Mouse (Mus musculus) activated CD4-positive, CD25-positive, alpha-beta regulatory T cell, adult 9 weeks (primary cell): ENCODE results near the gene Xirp1. TPM values are rescaled to one million over a fixed set of nuclear protein-coding genes. Genes with fewer than 3 reads are reported as not detected.

Experiments
- polyA plus RNA-seq: library from polyadenylated mRNA; unstranded; fragments of 100-300 nt; shearing (Covaris generic); gene quantifications from one replicate; pipeline ENCODE4 v1.2.1, GENCODE M21; 2017

Gene Xirp1
- polyA plus RNA-seq: not detected

DNA sequence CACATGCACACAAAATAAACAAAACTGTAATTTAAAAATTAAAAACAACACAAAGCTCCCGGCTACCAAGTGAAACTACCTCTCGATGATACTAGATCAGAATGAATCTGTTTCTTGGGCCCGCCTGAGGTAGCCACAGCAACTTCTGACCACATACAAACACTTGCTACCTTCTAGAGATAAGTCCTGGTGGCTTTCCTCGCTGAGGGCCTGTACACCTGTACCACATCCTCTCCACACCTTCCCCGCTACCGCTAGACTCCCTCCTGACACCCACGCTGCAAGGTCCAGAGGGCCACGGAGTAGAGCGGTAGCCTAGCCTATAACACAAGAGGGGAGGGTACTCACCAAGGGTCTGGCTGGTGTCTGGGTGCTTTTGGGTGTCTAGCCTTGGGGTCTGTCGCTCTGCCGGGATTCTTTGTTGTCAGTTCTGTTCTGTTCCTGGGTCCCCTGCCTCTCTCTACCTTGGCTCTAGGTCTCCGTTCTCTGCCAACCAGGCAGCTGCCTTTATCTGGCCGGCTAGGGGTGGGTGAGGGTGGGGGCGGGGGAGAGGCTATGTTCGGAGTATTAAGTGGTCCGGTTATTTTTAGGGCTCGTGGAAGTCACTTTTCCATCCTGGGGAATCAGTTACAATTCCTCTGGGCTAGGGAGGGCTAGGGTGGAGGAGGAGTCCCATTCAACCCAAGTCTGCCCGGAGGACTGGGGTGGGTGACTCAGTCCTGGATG, at the start of gene Xirp1:
TSS of gene Xirp1 (minus strand) at position 513 of the 726 bp plus-strand sequence.

DNA sequence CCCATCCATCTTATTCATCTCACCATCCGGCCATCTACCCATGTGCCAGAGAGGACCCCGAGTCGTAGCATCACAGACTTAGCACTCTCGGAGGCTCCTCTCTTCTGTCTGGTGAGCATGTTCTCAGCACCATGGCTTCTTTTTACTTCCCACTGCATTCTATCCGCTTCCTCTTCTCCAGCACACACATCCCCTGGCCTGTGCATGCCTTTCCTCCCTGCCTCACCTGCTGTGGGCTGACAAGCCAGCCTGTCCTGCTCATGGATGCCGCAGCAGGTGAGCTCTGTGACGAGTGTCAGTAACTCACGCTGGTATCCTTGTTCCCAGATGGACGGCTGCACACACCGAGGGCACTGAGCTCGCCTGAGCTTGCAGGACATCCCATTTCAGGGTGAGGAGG, 46.4 kb upstream of the Xirp1 start, which contains the start of gene Cx3cr1:
TSS of gene Cx3cr1 (minus strand) at position 101 of the 400 bp plus-strand sequence.

DNA sequence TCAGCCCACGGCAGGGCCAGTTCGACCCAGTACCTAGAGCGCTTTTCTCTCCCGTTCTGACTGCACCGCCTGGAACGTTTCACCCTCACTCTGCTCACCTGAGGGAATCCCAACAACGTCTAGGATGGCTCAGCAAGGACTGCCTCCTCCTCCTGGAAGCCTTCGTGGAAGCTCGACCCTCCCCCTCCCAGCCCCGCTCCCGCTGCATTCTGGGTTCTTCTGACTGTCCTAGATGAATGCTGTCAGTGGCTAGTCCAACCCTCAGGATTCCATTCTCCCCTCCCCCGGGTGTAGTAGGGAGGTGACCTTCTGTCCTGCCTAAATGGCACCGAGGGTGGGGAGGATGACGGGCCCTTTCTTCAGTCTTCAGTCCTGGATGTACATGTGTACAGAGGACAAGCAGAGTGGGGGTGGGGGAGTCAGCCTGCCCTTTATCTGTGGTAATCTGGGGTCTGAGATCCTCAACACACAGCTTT, 38.8 kb downstream of the Xirp1 start, which contains the start of gene Csrnp1:
TSS of gene Csrnp1 (minus strand) at position 123 of the 476 bp plus-strand sequence.

Other genes starting within 250 kb of the Xirp1 start
- gene Scn11a, start 198.1 kb downstream of the Xirp1 start, polyA plus RNA-seq: 0.59 TPM
- gene Wdr48, start 128.7 kb downstream of the Xirp1 start, polyA plus RNA-seq: 66.7 TPM
- gene Gorasp1, start 86.0 kb downstream of the Xirp1 start, polyA plus RNA-seq: 11.9 TPM
- not detected for gene Ttc21a, start 86.0 kb downstream of the Xirp1 start, polyA plus RNA-seq
- gene Csrnp1, start 38.9 kb downstream of the Xirp1 start, polyA plus RNA-seq: 64.2 TPM
- gene Cx3cr1, start 46.3 kb upstream of the Xirp1 start, polyA plus RNA-seq: 0.23 TPM
- 93.2 TPM for gene Ccr8, start 68.5 kb upstream of the Xirp1 start, polyA plus RNA-seq
- gene Slc25a38, start 86.8 kb upstream of the Xirp1 start, polyA plus RNA-seq: 51.5 TPM
- 2,080 TPM for gene Rpsa, start 104.1 kb upstream of the Xirp1 start, polyA plus RNA-seq
- gene Mobp, start 126.1 kb upstream of the Xirp1 start, polyA plus RNA-seq: not detected